Mouse (Mus musculus): ENCODE measurements around the gene Mtnr1a. TPM values are rescaled to one million over a fixed set of nuclear protein-coding genes. Genes with fewer than 3 reads are reported as not detected.
"Not testable (repeated sequence)": the region's sequence is repeated elsewhere in the genome, so short reads cannot be mapped to it uniquely, and the experiment has no call there.

Gene Mtnr1a
- not detected in 2 replicates for total RNA-seq (2014; fragmentation: Nextera tagmentation)
- total RNA-seq (2017) = not detected in 2 replicates

DNA sequence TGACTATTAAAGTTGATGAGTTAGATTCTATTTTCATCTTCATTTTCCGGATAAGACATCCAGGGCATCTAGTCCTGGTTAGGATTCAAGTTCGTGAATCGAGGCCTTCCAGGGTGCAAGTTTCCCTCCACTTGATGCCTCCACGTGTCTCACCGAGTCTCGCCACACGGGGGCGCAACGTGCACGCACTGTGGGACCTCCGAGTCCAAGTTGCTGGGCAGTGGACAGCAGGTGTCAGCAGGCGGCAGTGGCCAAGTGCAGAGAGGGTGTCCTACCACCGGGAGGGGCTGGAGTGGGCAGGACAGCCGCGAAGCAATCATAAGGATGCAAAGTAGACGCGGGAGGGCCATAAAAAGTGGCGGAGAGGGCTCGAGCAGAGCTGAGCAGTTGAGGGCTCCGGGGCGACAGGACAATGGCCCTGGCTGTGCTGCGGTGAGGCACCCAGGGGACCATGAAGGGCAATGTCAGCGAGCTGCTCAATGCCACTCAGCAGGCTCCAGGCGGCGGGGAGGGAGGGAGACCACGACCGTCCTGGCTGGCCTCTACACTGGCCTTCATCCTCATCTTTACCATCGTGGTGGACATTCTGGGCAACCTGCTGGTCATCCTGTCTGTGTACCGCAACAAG lies at the start of gene Mtnr1a:
TSS of gene Mtnr1a (plus strand) at position 379 of the 628 bp plus-strand sequence.
- 0 out of 2 replicates have a peak, but pooled peaks have one; percentile 63 for ATAC-seq (replicated peaks; ENCODE audit: low FRiP score, low TSS enrichment, poor library complexity, severe bottlenecking)

DNA sequence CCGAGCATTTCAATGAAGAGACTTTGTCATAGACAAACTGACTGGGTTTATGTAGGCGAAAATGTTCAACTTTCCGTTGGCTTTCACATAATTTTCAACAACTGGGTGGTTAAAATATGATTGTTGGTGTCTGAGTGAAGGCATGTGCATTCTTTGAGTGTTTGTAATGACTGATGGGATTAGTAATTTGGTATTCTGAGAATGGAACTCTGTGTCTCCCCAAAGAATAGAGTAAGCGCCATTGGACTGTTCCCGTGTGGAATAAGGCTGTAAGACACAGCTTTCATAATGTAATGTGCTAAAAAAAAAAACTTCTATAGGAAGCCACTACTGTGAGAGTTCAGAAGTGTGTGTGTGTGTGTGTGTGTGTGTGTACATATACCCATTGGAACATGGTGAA lies 49.7 kb upstream of the Mtnr1a start:
- ATAC-seq (replicated peaks; ENCODE audit: low FRiP score, low TSS enrichment, poor library complexity, severe bottlenecking) = no peak

DNA sequence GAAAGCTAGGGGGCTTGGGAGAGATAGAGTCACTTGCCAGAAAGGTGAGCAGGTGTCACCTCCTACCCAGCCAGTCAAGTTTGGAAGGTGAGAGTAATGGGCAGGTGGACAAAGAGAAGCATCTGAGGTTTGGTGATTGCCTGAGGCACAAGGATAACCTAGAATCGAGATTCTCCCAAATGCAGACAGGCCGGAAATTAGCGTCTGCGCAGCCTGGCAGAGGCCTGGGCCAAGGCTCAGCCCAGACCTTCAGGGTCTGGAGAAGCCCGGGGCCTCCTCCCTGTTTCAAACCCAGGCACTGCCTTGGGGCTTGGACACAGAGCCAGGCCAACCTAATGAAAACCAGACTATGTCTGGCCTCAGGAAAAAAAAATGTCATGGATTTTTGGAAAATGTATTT lies 47.8 kb upstream of the Mtnr1a start:
- no peak for ATAC-seq (replicated peaks; ENCODE audit: low FRiP score, low TSS enrichment, poor library complexity, severe bottlenecking)

DNA sequence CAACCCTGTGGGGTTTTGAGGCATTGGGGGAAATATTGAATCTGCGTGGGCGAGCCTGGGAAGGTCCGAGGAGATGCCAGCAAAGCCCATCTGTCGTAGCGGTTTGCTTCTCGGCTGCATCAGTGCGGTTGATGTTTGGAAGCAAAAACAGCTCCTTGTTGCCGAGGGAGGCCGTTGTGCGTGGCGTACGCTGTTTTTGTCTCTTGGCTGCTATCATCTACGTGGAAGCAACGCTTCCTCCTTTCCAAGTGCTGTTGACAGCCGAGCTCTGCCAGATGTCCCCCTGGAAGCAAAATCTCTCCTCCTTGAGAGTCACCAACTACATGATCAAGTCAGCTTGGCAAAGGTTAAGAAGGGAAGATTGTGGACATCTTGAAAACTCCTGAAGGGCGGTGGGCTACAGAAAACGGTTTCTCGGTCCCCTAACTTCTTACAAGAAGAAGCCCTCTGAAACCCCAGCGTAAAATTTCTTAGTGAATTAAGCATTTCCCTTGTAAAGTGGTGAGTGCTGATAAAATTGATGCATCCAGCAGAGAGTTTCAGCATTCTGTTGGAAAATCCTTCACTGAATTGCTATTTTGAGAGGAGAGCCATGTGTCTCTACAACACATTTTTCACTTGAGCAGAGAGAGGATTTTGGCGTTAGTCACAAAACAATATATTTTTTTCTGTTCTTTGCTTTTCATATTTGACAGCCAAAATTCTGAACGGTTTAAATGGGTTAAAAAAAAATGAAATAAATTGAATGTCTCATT lies 46.8 kb upstream of the Mtnr1a start:
- no peak for ATAC-seq (replicated peaks; ENCODE audit: low FRiP score, low TSS enrichment, poor library complexity, severe bottlenecking)

DNA sequence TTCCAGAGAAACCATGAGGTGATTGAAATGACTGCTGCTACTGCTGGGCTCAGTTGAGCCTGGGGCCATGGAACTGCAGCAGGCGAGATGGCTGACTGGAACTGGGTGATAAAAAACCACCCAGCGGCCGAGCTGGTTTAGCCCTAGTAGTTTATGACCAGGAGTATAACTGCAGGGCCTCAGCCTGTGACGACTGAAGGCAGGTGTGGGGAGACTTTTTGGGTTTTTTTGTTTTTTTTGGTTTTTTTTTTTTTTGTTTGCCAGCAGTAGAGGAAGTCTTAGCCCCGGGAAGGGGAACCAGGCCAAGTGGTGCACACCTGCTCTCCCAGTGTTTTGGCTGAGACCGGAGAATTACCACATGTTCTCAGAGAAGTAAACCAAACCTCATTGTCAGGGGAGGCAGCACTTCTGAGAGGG lies 40.8 kb upstream of the Mtnr1a start:
- no peak for ATAC-seq (replicated peaks; ENCODE audit: low FRiP score, low TSS enrichment, poor library complexity, severe bottlenecking)

DNA sequence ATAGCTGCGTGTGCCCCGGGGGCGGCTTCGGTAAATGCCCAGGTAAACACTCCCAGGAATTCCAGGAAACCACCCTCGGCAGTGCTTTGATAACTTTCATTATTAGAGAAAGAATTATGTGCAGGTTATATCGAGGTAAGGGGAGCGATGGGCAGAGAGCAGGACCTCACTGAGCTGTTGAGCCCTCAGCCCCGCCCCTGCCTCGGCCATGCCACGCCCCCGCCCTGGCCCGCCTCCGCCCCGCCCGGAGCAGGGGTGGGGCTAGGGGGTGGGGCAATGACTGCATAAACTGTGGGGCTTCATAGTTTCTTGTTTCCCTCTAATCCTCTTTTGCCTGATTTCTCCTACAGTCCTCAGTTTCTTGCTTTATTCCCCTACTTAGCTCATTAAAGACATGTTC lies 30.6 kb upstream of the Mtnr1a start:
- ATAC-seq (replicated peaks; ENCODE audit: low FRiP score, low TSS enrichment, poor library complexity, severe bottlenecking) = no peak

DNA sequence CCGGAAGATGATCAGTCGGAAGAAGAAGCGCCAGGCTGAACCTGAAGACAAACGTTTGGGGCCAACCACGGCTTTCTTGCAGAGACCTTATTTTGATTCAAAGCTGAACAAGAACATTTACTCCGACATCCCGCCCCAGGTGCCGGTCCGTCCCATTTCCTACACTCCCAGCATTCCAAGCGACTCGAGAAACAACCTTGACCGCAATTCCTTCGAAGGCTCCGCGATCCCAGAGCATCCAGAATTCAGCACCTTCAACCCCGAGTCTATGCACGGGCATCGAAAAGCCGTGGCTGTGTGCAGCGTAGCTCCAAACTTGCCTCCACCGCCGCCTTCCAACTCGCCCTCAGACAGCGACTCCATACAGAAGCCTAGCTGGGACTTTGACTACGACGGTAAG lies 24.8 kb upstream of the Mtnr1a start:
- no peak for ATAC-seq (replicated peaks; ENCODE audit: low FRiP score, low TSS enrichment, poor library complexity, severe bottlenecking)

DNA sequence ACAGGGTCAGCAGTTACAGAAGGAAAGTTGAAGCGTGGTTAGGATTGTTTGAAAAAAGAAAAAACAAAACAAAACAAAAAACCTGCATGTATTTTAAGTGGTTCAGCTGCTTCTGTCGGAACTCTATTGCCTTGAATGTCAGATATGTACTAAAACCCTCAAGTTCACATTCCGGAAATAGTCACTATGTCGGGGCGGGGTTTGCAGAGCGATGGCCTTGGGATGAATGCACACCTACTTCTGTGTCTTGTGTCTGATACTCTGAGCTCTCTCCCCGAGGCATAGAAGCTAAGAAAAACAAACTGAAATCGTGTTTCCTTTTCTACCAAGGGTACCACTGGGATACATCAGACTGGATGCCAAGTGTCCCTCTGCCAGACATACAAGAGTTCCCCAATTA lies 18.5 kb upstream of the Mtnr1a start:
- ATAC-seq (replicated peaks; ENCODE audit: low FRiP score, low TSS enrichment, poor library complexity, severe bottlenecking) = no peak

DNA sequence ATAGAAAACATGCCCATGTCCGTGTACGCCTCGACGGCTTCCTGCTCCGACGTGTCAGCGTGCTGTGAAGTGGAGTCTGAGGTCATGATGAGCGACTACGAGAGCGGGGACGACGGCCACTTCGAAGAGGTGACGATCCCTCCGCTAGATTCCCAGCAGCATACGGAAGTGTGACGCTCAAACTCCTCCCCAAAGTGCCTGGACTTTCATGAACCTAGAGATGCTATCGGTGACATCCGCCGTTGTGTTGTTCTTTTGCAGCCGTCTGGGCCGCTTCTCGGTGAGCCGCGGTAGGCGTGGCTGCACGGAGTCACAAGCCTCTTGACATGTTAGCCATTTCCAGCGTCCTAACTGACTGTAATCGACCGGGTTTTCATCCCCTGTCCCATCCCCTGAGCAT lies 17.7 kb upstream of the Mtnr1a start:
- ATAC-seq (replicated peaks; ENCODE audit: low FRiP score, low TSS enrichment, poor library complexity, severe bottlenecking) = no peak

DNA sequence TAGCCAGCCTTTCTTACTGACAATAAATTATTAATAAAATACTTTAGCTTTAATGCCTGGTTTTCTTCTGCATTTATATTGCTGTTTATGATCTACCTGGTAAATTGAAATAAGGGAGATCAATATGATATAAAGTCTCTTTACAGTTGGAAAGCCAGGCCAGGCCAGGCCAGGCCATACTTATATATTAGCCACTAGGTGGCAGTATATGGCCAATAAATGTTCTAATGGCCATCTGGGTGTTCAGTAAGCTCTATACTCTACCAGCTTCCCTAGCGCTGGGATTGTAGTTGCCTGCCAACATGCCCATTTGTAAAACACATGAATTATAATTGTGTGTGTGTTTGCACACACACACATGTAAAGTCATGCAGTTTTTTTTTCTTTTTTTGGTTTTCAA lies 16.7 kb upstream of the Mtnr1a start:
- ATAC-seq (replicated peaks; ENCODE audit: low FRiP score, low TSS enrichment, poor library complexity, severe bottlenecking) = no peak

DNA sequence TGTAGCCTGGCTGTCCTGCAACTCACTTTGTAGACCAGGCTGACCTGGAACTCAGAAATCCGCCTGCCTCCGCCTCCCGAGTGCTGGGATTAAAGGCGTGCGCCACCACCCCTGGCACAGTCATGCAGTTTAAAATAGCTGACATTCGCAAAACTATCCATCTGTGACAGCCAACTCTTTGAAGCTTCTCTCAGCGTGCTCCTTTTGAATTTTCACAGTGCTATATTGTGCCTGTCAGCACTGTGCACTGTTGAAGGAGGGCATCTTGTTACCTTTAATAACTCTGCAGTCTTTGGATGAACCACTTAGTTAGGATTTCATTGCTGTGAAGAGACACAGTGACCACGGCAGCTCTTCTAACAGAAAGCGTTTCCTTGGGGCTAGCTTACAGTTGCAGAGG lies 16.3 kb upstream of the Mtnr1a start:
- ATAC-seq (replicated peaks; ENCODE audit: low FRiP score, low TSS enrichment, poor library complexity, severe bottlenecking) = no peak

DNA sequence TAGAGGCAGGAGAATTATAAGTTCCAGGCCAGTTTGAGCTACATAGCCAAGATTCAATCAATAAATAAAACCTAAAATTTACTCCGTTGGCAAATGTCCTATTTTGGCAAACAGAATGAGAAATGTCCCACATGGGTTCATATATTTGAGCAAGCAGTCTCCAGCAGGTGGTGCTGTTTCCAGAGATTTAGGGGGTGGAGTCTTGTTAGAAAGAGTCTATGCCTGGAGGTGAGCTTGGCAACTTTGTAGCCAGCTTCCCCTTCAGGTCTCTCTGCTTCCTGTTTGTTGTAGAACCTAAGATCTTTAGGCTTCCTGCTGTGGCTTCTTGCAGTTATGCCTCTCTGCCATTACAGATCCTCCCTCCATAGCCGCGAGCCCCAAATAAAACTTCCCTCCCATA lies 13.4 kb upstream of the Mtnr1a start:
- ATAC-seq (replicated peaks; ENCODE audit: low FRiP score, low TSS enrichment, poor library complexity, severe bottlenecking) = no peak

DNA sequence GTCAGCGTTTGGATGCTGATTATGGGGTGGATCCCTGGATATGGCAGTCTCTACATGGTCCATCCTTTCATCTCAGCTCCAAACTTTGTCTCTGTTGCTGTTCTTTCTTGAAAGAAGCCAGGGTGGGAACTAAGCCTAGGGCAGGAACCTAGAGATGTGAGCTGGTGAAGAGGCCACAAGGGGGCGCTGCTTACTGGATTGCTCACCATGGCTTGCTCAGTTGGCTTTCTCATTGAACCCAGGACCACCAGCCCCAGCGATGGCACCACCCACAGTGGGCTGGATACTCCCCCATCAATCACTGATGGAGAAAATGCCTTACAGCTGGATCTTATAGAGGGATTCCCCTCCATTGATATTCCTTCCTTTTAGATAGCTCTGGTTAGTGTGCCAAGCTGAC lies 12.1 kb upstream of the Mtnr1a start:
- no peak for ATAC-seq (replicated peaks; ENCODE audit: low FRiP score, low TSS enrichment, poor library complexity, severe bottlenecking)

DNA sequence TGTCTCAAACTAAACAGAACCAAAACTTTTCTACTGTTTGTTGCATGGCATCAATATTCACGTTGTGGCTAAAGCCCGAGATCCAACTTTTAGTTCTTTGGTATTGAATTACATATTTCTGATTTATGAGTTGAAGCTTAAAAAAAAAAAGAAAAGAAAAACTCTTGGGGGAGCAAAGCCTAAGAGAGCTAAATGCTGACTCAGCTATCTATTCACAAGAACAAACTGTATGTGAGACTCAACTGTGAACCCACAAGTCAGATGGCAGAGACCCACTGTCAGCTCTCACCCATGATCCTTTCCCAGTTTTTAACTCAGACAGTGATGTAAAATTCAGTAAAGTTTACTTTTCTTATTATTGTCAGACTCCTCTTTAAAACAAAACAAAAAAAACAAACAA lies 8.9 kb upstream of the Mtnr1a start:
- no peak for ATAC-seq (replicated peaks; ENCODE audit: low FRiP score, low TSS enrichment, poor library complexity, severe bottlenecking)

DNA sequence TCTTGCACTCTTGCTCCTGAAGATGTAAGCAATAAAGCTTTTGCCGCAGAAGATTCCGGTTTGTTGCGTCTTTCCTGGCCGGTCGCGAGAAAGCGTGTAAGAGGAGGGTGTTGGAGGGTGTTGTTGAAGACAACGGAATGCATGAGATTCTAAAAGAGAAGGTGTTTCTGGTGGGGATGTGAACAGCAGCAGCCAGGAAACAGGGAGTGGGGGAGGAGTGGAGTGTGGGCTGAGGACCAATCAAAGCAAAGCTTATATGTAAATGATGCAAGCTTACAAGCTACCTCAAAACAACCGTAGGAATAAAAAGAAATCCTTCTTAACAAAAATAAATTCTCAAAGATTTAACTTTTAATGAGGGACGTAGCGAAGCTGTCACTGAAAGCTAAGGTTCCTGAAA lies 6.6 kb upstream of the Mtnr1a start:
- no peak for ATAC-seq (replicated peaks; ENCODE audit: low FRiP score, low TSS enrichment, poor library complexity, severe bottlenecking)

DNA sequence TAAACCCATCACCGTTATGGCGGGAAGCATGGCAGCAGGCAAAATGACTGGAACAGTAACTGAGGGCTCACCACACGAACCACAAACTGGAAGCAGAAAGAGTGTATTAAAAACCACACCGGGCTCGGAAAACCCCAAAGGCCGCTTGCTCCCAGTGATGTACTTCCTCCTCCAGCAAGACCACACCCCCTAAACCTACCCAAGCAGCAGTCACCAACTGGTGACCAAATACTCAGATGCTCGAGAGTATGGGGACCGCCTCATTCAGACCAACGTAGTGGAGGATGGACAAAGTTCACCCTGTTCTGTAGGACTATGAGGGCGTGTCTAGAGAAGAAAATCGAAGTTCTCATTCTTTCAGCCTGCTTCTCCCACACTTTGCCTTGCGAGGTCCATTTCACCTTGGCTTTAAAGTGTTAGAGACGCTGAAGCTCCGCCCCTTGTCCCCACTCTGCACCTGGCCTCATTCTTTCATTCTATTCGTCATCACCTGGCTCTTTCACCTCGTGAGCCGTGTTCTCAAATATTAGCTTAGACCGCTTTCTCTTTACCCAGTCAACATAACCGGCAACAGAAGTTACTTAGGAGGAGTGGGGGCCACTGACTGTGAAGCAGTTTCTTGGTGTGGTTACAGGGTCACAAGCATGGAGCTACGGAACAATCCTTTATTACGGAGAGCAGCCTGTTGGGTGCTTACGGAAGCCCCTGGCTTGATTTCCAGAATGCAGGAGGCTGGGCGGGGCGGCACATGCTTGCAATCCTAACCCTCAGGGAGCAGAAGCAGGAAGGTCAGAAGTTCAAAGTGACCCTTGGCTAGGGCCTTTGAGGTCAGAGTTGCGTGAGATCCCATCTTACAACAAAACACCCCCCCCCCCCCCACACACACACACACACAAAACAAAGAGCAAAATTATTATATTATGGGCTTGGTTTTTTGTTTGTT lies 5.7 kb upstream of the Mtnr1a start:
- no peak for ATAC-seq (replicated peaks; ENCODE audit: low FRiP score, low TSS enrichment, poor library complexity, severe bottlenecking)

DNA sequence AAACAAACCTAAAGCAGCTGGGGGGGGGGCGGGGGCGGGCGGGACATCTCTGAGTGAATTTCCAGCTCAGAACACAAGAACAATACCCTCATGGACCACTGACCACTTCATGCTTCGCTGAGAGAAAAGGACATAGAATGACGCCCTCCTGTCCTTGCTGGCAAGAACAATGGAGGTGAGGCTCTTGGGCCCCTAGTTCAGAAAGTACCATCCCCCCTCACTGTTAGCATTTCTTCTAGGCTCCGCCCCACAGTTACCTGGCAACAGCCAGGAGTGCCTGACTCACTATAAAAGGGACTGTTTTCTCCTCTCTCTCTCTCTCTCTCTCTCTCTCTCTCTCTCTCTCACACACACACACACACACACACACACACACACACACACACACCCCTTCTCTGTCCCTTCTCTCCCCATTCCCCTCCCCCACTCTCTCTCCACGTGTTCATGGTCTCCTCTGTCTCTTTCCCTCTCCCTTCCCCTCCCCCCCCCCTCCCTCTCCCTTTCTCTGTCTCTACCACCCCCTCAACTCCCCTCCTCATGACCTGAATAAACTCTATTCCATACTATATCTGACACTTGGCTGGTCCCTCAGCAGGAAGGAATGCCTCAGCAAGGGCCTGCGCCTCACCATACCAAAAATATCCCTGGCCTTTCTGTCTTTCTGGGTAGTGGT lies 4.6 kb upstream of the Mtnr1a start:
- no peak for ATAC-seq (replicated peaks; ENCODE audit: low FRiP score, low TSS enrichment, poor library complexity, severe bottlenecking)

DNA sequence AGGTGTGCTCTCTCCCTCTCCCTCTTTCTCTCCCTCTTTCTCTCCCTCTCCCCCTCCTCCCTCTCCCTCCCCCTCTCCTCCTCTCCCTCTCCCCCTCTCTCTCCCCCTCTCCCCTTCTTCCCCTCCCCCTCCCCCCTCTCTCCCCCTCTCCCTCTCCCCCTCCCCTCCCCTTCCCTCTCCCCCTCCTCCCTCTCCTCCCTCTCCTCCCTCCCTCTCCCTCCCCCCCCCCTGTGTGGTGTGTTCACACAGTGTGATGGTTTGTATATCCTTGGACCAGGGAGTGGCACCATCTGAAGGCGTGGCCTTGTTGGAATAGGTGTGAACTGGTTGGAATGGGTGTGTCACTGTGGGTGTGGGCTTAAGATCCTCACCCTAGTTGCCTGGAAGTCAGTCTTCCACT lies 3.5 kb upstream of the Mtnr1a start:
- ATAC-seq (replicated peaks; ENCODE audit: low FRiP score, low TSS enrichment, poor library complexity, severe bottlenecking) = not testable (repeated sequence)

DNA sequence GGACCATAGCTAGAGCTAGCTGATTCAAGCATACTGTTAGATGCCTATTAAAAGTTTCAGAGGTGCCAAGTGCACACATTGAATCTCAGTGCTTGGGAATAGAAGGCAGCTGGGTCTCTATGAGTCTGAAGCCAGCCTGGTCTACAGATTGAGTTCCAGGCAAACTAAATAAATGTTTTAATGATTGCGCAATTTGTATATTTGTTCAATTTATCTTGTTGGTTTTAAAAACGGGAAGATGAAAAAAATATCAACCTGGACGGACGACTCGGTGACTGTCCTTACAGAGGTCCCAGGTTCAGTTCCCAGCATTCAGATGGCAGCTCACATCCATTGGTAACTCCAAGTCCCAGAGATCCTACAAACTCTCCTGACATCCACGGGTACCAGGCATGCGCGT lies 2.0 kb downstream of the Mtnr1a start:
- ATAC-seq (replicated peaks; ENCODE audit: low FRiP score, low TSS enrichment, poor library complexity, severe bottlenecking) = no peak

DNA sequence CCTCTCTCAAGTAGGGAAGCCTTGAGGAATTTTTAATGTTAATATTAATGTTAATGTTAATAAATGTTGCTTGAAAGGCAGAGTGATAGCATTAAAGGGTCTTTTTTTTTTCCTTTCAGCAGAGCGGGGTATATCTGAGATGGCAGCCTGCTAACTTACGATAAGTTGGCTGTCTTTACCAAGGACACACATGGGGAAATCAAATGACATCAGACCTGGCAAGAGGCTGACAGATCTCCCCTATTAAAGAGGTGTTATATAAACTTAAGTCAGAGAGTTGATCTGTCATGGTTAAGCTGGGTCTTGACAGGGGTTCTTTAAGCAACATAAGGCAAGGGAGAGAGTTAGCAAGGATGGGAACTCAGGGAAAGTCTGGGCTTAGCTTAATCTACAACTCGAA lies 11.9 kb downstream of the Mtnr1a start:
- ATAC-seq (replicated peaks; ENCODE audit: low FRiP score, low TSS enrichment, poor library complexity, severe bottlenecking) = no peak

Data from megakaryocyte-erythroid progenitor cell, adult 5-6 weeks (primary cell).